Mouse (Mus musculus): ENCODE data around the gene Ptpre. TPM values are rescaled to one million over a fixed set of nuclear protein-coding genes. Genes with fewer than 3 reads are reported as not detected.
"Not testable (repeated sequence)": the region's sequence is repeated elsewhere in the genome, so short reads cannot be mapped to it uniquely, and the experiment has no call there.

The Ptpre gene
- polyA plus RNA-seq, 1 experiment: 6.5 TPM

DNA sequence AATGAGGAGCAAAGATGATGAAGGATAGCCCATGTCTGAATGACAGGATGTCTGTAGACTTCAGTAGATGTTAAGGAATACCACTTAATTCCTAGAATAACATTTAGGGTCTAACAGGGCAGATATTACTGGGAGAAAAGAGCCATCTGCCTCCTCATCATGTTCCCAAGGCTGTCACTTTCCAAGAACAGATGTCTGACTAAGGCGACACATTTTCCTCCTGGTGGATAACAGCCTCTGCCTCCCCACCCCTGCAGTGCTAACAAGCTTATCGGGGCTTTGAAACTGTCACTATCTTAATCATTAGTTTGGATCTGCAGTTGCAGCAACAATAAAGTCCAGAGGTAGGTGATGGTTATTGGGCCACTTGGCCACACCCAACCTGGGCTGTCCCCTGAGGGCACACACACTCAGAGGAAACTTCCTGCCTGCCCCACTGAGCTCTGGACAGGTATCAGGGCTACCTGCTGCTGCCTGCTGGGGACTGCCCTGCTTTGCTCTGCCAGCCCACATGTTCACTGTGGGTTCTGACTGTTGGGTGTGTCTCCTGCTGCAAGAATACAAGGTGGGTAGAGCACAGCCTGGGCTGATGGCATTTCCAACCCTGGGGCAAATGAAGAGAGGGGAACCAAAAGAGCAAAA, 2.6 kb upstream of the Ptpre start:
- peak; percentile 26 for DNase-seq (ENCODE audit: low spot score)

DNA sequence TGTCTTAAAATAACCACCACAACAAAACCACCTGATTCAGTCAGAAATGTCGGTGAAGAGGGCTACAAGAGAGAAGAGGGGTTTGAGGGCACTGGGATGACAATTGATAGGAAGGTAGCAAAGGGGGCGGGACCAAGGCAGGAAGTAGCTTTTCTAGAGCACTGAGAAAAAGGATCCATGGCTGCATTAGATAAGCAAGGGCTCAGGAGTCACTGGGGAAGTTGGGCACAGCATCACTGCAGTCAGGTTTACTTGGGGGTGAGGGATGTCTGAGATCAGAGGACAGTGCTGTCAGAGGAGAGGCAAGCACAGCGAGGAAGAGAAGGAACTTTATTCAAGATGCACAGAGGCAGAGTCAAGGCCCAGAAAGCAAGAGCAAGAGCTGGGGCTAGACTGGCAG, 1.4 kb upstream of the Ptpre start:
- no peak for DNase-seq (ENCODE audit: low spot score)

DNA sequence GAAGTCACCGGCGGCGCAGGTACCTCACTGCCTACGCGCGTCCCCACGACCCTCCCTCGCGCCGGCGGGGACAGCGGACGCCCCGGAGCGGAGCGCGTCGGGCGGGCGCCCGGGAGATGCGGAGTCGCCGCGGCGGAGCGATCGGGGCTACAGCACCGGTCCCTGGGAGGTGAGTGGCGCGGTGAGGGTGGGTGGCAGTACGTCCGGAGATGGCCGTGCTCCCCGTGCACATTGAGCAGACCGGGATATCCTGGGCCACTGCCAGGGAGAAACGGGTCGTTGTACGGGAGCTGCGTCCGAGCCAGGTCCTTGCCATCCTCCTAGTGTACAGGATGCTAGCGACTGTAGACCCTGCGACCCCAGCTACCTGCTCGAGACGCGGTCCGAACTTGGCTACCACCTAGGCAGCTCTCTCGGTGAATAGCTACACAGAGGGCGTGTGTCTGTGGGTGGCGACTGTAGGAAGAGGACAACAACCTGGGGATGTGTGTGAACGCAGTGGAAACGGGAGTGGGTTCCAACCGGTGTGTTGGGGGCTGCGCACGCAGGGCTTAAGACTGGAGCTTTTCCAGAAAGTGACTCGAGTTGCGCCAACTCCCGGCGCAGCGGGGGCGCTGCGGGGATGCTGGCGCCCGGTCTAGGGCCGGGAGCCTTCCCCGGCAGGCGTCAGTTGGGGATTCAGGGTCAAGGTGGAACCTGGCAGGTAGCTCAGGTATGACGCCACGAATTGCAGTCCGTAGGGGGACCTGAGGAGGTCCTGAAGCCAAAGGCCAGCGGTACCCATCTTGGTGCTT, 864 bp downstream of the Ptpre start:
- peak; percentile 28 for DNase-seq (ENCODE audit: low spot score)

DNA sequence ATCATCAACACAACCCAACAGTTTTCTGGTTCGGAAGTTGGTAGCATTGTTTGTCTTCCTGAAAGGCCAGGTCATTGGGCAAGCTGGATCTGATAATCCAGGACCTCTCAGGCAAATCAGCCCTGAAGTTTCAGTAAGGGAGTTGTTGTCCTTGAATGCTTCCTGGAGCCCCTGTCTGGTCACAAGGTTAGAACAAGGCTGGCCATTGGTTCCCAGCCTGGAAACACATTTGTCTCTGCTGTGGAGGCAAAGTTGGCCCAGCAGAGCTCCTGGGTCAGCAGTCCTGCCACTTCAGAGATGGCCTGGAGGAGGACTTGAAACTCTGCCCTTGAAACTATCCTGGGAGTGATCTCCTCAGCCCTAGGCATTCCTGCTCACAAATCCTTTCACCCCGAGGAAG, 2.1 kb downstream of the Ptpre start:
- no peak for DNase-seq (ENCODE audit: low spot score)

DNA sequence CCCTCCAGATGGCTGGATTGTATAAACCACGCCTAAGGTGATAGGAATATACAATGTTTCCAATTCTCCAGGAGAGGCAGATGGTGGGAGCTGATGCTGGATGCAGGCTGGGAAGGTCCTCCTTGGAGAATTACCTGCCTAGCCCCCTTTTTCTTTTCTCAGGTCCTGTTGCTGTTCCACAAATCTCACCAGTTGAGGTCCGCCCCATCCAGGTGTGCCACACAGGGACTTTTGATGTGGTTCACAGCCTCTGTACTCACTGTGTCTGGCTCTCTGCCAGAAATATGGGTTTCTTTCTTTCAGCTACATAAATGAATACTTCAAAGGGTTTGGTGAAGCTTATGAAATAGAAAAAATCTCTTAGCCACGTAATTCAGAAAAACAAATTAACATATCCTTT, 5.0 kb downstream of the Ptpre start:
- DNase-seq (ENCODE audit: low spot score): no peak

DNA sequence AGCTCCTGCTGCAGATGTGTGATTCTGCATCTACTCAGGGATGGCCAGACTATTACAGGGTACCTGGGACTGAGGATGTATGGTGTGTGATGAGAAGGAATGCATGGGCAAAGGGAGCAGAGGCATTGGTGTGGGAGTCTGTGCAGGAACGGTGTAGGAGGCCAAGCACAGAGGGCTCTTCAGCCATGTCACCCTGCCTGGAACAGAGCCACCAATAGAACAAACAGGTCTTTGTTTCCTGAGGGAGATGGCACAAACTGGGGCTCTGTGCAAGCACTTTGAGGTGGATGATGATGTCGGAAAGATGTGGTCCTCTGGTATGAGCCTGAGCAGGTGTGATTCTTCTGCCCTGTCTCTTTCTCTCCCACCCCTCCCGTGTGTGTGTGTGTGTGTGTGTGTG, 5.8 kb downstream of the Ptpre start:
- no peak for DNase-seq (ENCODE audit: low spot score)

DNA sequence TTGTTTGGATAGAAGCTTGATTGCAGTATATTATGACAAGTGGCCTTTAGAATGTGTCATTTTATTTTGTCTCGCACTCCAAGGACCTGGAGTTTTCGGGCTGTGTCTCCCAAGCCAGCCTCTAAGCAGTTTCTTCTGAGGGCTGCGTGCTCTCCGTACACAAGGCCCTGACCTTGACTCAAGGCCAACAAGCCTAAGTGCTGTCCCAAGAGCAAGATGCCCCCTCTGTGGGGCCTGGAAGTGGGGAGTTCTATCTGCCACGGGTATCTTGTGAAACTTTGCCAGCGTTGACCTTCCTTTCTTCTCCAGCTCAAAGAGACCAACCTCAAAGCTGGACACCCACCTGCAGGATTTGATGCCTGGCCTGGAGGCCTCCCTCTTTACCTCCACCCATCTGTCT, 7.0 kb downstream of the Ptpre start:
- DNase-seq (ENCODE audit: low spot score): no peak

DNA sequence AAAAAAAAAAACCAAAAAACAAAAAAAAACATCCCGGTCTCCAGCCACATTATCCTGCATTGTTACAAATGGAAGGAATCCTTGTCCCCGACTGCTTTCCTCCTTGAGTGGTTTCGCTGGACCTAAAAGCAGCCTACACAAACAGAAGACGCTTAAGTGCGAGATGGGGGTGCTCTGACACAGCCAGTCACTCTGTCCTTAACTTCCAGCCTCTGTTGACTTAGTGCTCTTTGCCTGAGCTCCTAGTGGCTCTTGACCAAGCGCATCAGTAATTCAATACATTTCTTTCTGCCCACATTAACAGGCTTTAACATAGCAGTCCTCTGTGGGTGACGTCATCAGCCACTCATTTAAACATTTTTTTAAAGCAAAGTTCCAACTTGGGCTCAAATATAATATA, 8.7 kb downstream of the Ptpre start:
- no peak for DNase-seq (ENCODE audit: low spot score)

DNA sequence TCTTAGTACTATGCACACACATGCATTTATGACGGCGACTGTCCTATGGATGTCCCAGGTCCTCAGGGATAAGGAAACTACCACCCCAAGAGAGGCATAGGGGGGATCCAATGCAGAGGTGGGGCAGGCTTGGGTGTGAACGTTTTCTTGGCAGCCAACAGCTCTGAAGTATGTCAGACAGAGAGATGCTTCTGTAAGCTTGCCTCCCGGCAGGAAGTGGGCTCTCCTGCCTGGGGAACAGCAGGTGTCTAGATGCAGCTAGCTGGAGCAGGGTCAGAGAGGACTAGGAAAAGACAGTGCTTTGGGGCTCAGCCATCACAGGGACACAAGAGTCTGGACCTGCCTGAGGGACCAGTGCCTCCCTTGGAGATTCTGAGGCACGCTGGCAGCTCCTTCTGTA, 9.2 kb downstream of the Ptpre start:
- DNase-seq (ENCODE audit: low spot score): no peak

DNA sequence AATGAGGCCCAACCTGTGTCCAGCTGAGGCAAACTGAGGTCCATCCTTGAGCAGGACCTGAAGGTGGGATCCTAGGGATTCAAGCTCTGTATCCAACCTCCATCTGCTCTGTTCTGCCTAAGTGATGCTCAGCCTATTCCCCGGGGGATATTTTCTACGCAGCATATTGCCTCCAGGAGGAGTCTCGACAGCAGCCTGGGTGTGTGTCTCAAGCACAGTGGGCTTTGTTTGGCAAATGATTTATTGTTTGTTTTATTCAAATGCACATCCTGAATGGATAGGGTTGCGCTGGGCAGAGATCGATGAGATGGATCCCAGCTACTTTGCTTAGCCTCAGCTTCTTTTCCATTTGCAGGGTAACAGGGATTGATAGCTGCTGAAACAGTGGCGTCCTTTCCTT, 11.2 kb downstream of the Ptpre start:
- no peak for DNase-seq (ENCODE audit: low spot score)

DNA sequence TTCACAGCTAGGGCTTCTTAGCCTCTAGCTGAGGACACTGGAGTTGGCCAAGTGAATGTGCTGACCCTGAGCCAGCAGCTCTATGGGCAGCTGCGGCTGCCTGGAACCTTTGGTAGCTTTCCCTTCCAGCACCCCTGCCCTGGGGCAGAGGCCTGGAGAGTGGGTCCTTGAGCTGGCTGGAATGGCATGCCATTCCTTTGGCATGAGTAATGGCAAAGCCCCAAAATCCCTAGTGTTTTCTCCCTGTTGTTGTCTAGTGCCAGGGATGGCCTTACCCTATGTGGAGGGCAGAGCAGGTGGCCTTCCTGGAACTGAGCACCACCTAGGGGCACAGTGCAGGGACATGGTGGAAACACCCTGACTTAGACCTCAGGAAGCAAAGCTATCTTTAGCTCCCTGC, 14.3 kb downstream of the Ptpre start:
- no peak for DNase-seq (ENCODE audit: low spot score)

DNA sequence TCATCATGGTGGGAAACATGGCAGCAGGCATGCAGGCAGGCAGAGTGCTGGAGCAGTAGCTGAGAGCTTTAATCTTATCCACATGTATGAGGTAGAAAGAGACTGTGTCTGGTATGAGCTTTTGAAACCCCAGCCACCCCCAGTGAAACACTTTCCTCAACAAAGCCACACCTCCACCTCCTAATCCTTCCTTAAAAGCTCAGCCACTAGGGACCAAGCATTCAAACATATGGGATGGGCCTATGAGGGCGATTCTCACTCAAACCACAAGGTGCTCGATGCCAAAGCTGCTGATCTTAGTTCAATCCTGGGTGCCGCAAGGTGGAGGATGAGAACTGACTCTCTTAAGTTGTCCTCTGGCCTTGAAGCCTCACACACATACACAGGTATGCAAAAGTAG, 16.3 kb downstream of the Ptpre start:
- DNase-seq (ENCODE audit: low spot score): no peak

DNA sequence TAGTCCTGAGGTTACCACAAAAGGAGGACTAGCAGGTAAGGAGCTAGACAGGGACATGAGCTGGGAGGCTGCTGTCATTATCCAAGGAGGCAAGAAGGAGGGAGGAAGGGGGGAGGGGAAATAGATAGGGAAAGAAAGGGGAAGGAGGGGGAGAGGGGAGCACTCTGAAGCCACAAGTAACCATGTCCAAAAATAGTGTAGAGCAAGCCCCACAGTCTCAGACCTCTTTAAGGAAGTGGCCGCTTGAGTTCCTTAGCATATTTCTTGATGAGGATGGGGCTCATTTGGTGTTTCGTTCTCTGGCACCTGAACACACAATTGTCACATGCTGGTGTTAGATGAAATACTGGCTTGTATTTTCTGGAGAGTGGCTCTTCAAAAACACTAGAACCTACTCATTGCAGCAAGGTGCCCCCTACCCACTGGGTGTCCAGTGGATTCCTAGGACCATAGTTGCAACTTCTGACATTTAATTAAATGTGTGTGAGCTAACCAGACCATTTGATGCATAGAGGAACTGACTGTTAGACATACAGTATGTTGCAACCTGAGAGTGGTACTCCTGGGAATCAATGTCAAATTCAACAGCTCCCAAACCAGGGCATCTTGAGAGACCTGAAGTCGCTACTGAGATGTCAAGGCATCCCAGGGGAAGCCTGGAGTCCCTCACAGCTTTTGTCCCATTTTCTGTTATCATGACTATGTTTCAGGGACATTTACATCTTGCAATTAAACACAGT, 19.6 kb downstream of the Ptpre start:
- DNase-seq (ENCODE audit: low spot score): no peak

DNA sequence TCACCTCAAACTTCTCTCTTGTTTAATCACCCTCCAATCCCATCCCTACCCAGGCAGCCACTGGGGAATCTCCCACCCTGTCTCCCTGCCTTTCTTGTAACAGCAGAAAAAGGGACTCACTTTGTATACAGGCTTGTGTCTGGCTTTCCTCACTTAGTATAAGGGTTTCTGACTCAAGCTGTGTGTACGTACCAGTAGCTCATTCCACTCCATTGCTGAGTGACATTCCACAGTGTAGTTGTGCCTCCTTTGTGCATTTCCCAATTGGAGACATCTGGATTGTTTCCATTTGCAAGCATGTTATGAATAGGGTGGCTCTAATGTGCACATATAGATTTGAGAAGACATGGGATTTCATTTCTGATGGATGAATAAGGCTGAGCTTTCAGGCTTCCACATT, 23.0 kb downstream of the Ptpre start:
- DNase-seq (ENCODE audit: low spot score): no peak

DNA sequence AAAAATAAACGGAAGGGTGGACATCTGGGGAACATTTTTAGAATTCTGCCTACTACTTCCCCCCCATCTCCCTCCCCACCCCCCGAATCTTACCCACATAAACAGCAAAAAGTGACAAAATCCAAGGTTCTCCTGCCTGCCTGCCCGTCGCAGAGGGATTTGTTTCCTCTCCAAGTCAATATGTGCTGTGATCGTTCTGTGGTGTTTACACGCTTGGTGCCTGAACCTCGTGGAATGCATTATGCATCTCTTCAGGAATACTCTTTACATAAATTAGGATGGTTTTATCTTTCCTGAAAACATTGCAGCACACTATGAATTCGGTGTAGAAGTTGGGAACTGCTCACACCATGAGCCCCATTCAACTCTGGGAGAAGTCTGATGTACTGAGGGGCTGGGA, 26.7 kb downstream of the Ptpre start:
- DNase-seq (ENCODE audit: low spot score): no peak

DNA sequence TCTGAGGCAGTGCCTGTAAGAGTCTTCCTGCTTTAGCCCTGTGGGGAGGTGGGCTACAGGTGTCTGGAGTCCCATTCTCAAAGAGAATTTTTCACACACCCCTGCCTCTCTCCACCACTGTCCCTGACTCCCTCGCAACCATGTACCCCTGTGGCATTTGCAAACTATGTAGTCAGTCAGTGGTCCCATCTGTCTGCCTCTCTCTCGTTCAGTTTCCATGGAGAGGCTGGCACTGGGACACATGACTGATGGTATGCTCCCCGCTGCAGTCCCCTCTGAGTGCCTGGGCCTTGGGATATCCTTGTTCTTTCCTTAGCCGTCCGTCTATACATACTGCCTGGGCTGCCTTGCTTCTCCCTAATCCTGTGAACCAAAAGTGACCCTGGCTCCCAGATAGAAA, 28.7 kb downstream of the Ptpre start:
- no peak for DNase-seq (ENCODE audit: low spot score)

DNA sequence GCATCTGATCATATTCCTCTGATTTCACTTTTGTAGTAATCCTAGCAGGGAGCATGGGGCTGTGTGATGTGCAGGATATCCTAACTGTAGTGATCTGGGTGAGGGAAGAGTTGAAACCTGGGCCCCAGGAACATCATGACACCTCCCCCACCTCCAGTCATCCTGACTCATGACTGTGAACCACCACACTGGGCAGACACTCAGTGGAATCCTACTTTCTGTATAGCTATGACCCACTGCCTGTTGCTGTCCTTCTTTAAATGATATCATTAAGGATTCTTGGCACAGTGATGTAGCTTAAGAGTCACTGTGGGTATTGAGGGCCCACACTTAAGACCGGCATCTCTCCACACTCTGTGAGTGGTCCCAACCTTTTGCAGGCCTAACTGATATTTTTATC, 30.3 kb downstream of the Ptpre start:
- no peak for DNase-seq (ENCODE audit: low spot score)

DNA sequence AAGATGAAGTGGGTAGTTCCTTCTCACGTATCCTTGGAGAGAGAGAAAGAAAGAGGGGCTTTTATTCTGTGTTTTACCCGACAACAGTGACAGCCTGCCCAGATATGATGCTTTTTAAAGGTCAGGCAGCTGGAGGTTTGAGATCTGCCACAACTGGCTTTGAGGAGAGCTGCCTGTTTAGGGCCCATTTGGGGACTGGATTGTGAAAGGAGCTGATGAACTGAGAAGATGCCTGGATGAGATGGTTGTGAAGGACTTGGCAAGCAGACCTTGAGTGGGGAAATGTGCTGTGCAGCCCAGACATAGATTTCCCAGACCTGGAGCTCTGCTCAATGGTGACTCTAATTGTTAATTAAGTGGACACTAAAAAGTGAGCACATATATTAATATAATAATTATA, 31.3 kb downstream of the Ptpre start:
- no peak for DNase-seq (ENCODE audit: low spot score)

DNA sequence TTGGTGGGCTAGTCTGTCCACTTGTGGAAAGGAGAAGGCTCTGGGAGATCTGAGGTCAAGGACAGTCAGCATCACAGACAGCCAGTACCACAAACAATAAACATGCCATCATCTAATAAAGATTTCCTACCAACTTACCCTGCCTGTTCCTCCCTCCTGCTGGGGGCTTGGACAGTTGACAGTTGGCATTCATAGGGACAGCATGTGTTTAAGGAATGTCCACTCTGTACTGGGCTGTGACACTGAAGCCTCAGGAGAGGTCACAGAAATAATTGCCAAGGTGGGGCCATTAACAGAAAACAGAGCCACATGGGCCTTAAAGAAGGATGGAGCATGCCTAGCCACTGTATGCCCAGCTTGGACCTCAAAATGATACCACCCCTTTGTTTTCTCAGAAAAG, 34.1 kb downstream of the Ptpre start:
- DNase-seq (ENCODE audit: low spot score): no peak

DNA sequence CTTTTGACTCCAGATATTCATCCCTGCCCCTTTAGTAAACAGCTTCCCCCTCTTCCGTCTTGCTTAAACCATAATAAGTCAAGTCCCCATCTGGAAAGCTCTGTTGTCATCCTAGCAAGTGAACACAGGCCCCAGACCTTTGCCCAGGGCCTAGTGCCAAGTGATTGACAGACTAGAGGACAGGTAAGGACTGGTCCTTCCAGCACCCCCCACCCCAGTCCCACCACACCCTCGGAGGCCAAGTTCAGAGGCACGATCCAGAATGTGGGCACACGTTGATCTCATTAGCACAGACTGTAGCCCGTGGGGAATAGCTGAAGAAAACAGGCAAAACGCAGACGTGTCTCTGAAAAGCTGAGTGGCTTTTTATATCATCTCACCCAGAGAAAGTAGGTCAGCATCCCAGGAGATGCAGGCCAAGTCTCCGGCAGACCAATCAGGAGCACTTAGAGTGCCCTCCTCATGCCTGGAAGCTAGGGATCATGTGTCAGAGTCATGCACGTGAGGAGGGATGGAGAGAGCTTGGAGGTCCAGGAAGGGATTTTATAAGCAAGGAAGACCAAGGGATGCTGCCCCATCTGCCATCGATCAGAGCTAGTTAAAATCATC, 34.8 kb downstream of the Ptpre start:
- DNase-seq (ENCODE audit: low spot score): peak; percentile 38

DNA sequence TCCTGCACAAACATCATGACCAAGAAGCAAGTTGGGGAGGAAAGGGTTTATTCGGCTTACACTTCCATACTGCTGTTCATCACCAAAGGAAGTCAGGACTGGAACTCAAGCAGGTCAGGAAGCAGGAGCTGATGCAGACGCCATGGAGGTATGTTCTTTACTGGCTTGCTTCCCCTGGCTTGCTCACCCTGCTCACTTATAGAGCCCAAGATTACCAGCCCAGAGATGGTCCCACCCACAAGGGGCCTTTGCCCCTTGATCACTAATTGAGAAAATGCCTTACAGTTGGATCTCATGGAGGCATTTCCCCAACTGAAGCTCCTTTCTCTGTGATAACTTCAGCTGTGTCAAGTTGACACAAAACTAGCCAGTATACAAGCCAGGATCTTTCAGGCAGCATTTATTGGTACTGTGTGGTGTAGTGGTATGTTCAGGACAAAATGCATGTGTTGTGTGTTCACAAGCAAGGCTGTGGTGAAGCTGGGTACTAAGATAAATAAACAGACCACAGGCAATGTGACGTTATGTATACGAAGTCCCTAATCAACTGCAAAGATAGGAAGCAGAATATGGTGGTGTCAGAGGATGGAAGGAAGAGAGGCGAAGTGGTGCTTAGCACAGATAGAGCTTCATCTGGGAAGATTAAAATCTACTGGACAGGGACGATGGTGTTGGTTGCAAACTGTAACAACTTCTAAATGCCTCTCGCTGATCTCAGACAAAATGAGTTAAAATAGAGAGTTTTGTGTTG, 38.2 kb downstream of the Ptpre start:
- not testable (repeated sequence) for DNase-seq (ENCODE audit: low spot score)

DNA sequence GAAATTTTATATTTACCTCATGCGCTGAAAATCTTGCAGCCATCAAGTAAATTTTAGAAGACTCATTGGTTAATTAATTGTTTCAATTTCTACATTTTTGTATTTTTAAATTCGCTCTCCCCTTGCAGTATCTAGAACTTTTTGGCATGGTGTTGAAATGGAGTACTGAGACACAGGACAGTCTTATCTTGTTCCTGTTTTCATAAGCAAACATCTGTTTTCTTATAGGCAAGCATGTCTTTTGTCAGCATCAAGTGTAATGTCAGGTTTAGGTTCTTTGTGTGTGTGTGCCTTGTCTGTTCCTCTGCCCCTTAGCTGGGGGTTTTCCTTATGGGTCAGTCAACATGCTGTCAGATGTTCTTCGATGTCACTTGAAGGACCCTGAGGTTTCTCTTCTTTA, 39.0 kb downstream of the Ptpre start:
- DNase-seq (ENCODE audit: low spot score): no peak

All from urinary bladder, adult 2 months (tissue).